ENCODE assay signal across 9 mouse cellular contexts in genomic region chr16:36561386-36562338, GRCm38 (mm10). TPM values are rescaled to one million over a fixed set of nuclear protein-coding genes. Genes with fewer than 3 reads are reported as not detected.
DNase-seq lines count a peak whose midpoint lies in the region; ATAC-seq and TF ChIP-seq lines count a peak whose summit lies in the region.
"Had no signal": no experiment of that assay in that cellular context is flagged by ENCODE, and none has a peak within 500 bp of the region (broad histone marks: within the 10 kb centered on the region; RNA-seq: fewer than 3 reads in every experiment).

TSS of gene Casr (minus strand) at chr16:36562141.

- H3K27ac ChIP-seq in liver, embryonic 11.5 days (ENCODE audit: low read depth, low read length), result no peak within 1 kb of the TSS
- H3K27ac ChIP-seq in forebrain, embryonic 13.5 days, result no peak within 1 kb of the TSS
- no peak within 1 kb of the TSS for H3K27ac ChIP-seq in limb, embryonic 14.5 days (replicated peaks; ENCODE audit: low read depth, low read length)
- H3K27ac ChIP-seq in stomach, embryonic 16.5 days (ENCODE audit: low read length), result no peak within 1 kb of the TSS

- no peaks in the 10 kb centered on the region for H3K4me1 ChIP-seq in liver, embryonic 11.5 days (replicated peaks; ENCODE audit: control insufficient read depth, insufficient read depth, low read length)
- H3K4me1 ChIP-seq in forebrain, embryonic 13.5 days, result peaks cover 11% of the 10 kb centered on the region
- peaks cover 6% of the 10 kb centered on the region; the same call in 1 of the 2 replicates for H3K4me1 ChIP-seq in limb, embryonic 14.5 days (ENCODE audit: control insufficient read depth, insufficient read depth, low read length)
- H3K4me1 ChIP-seq in stomach, embryonic 16.5 days (ENCODE audit: control insufficient read depth, insufficient read depth, low read length), result no peaks in the 10 kb centered on the region

- peak within 1 kb of the TSS; percentile 29 for H3K4me3 ChIP-seq in liver, embryonic 11.5 days (ENCODE audit: low read depth, low read length)
- peak within 1 kb of the TSS; percentile 43 for H3K4me3 ChIP-seq in forebrain, embryonic 13.5 days
- H3K4me3 ChIP-seq in limb, embryonic 14.5 days (replicated peaks; ENCODE audit: low read length), result peak within 1 kb of the TSS; percentile 31
- H3K4me3 ChIP-seq in stomach, embryonic 16.5 days (replicated peaks; ENCODE audit: low read length), result peak within 1 kb of the TSS; percentile 7
- H3K4me3 ChIP-seq: myocyte had no signal

- no peaks in the 10 kb centered on the region for H3K9me3 ChIP-seq in liver, embryonic 11.5 days (ENCODE audit: control insufficient read depth, low read length)
- no peaks in the 10 kb centered on the region for H3K9me3 ChIP-seq in forebrain, embryonic 13.5 days (replicated peaks)
- no peaks in the 10 kb centered on the region for H3K9me3 ChIP-seq in limb, embryonic 14.5 days (ENCODE audit: control insufficient read depth, low read length)
- no peaks in the 10 kb centered on the region for H3K9me3 ChIP-seq in stomach, embryonic 16.5 days (replicated peaks; ENCODE audit: control insufficient read depth, low read length)

- 6% methylated on average over 36 of the region's 36 CpGs for WGBS in liver, embryonic 11.5 days
- WGBS in forebrain, embryonic 13.5 days, result 2% methylated on average over 36 of the region's 36 CpGs
- 4% methylated on average over 36 of the region's 36 CpGs for WGBS in limb, embryonic 14.5 days
- 4% methylated on average over 36 of the region's 36 CpGs for WGBS in stomach, embryonic 16.5 days

- ATAC-seq in liver, embryonic 11.5 days (replicated peaks; ENCODE audit: low FRiP score), result no peak
- ATAC-seq in forebrain, embryonic 13.5 days, result peak; percentile 51; the same call in 1 of the 2 replicates
- no peak for ATAC-seq in limb, embryonic 14.5 days (ENCODE audit: low FRiP score, low read depth)
- no peak for ATAC-seq in stomach, embryonic 16.5 days (ENCODE audit: insufficient read depth, low FRiP score)
- no peak for ATAC-seq in monocyte, adult 5-6 weeks (replicated peaks; ENCODE audit: insufficient number of reproducible peaks, low FRiP score, low TSS enrichment, poor library complexity, severe bottlenecking)
- ATAC-seq: activated CD4-positive, CD25-positive, alpha-beta regulatory T cell, adult 4 months had no signal

- peak within 1 kb of the TSS; percentile 60 for H3K4me2 ChIP-seq in liver, embryonic 11.5 days
- peak within 1 kb of the TSS; percentile 87 for H3K4me2 ChIP-seq in forebrain, embryonic 13.5 days
- H3K4me2 ChIP-seq in limb, embryonic 14.5 days (replicated peaks; ENCODE audit: low read depth, low read length, severe bottlenecking), result peak within 1 kb of the TSS; percentile 56
- H3K4me2 ChIP-seq in stomach, embryonic 16.5 days (ENCODE audit: low read depth, low read length), result peak within 1 kb of the TSS; percentile 43

- peaks cover 16% of the 10 kb centered on the region for H3K27me3 ChIP-seq in liver, embryonic 11.5 days (replicated peaks; ENCODE audit: control insufficient read depth, insufficient read depth, low read length)
- peaks cover 14% of the 10 kb centered on the region for H3K27me3 ChIP-seq in forebrain, embryonic 13.5 days
- H3K27me3 ChIP-seq in limb, embryonic 14.5 days (ENCODE audit: control insufficient read depth, insufficient read depth, low read length), result peaks cover 12% of the 10 kb centered on the region
- peaks cover 6% of the 10 kb centered on the region; the same call in 1 of the 2 replicates for H3K27me3 ChIP-seq in stomach, embryonic 16.5 days (ENCODE audit: control insufficient read depth, insufficient read depth, low read length)

- no peaks in the 10 kb centered on the region for H3K36me3 ChIP-seq in liver, embryonic 11.5 days (ENCODE audit: control insufficient read depth, insufficient read depth, low read length)
- H3K36me3 ChIP-seq in forebrain, embryonic 13.5 days (ENCODE audit: poor library complexity, severe bottlenecking), result no peaks in the 10 kb centered on the region
- H3K36me3 ChIP-seq in limb, embryonic 14.5 days (ENCODE audit: control insufficient read depth, insufficient read depth, low read length), result no peaks in the 10 kb centered on the region
- H3K36me3 ChIP-seq in stomach, embryonic 16.5 days (ENCODE audit: control insufficient read depth, insufficient read depth, low read length), result no peaks in the 10 kb centered on the region

- H3K9ac ChIP-seq in liver, embryonic 11.5 days (ENCODE audit: low read depth, low read length), result no peak within 1 kb of the TSS
- peak within 1 kb of the TSS; percentile 35 for H3K9ac ChIP-seq in forebrain, embryonic 13.5 days
- H3K9ac ChIP-seq in limb, embryonic 14.5 days (ENCODE audit: low read depth, low read length, severe bottlenecking), result peak within 1 kb of the TSS; percentile 16; the same call in 1 of the 2 replicates
- H3K9ac ChIP-seq in stomach, embryonic 16.5 days (ENCODE audit: low read length), result no peak within 1 kb of the TSS

- DNase-seq in liver, embryonic 11.5 days (ENCODE audit: low spot score), result no peak
- DNase-seq in liver, result no peak
- DNase-seq in limb, embryonic 14.5 days (ENCODE audit: low spot score), result no peak
- DNase-seq in cerebellum, adult 18-20 months, result no peak

- no peak for TF ChIP-seq POLR2A in limb, embryonic 14.5 days (IDR thresholded peaks at IDR 0.05; ENCODE audit: borderline replicate concordance, extremely low read depth, insufficient read depth, insufficient read length)

RNA-seq across cellular contexts. Expression of gene Casr, which starts in this region (rescaled TPM):
- polyA plus RNA-seq in liver, embryonic 11.5 days (2014; fragmentation: Nextera tagmentation; extraction: Ambion mirVana), result 0.04 TPM in 1 of 2 replicates, not detected in the other
- polyA plus RNA-seq in forebrain, embryonic 13.5 days (2015; fragmentation: Nextera tagmentation; extraction: Ambion mirVana), result not detected in 2 replicates
- 0.16 and 0.36 TPM in 2 replicates for polyA plus RNA-seq in limb, embryonic 14.5 days (2012; rRNA removed)
- 0.40 and 0.82 TPM in 2 replicates for polyA plus RNA-seq in limb, embryonic 14.5 days (2014; fragmentation: Nextera tagmentation; extraction: Ambion mirVana)
- polyA plus RNA-seq in stomach, embryonic 16.5 days (2015; fragmentation: Nextera tagmentation; extraction: Ambion mirVana), result 0.05 TPM in 2 replicates
- total RNA-seq in monocyte, adult 5-6 weeks (2017), result not detected in 3 replicates
- polyA plus RNA-seq: activated CD4-positive, CD25-positive, alpha-beta regulatory T cell, adult 4 months had no signal

Comparison
In these comparisons a context has a peak if more than half of its experiments do, and no peak if none do; other contexts are left out.
1. Peak in ATAC-seq, H3K4me3 ChIP-seq, H3K9ac ChIP-seq and H3K4me2 ChIP-seq in forebrain, embryonic 13.5 days; RNA of the gene not detected or under 1 TPM.